8 mouse cellular contexts compared by ENCODE assay signal in genomic region chr6:29484716-29485559, GRCm38 (mm10). TPM values are rescaled to one million over a fixed set of nuclear protein-coding genes. Genes with fewer than 3 reads are reported as not detected.
A peak's percentile ranks its signal among the peaks of the same experiment; 100 is the strongest.
DNase-seq lines count a peak whose midpoint lies in the region; ATAC-seq and TF ChIP-seq lines count a peak whose summit lies in the region.

No protein-coding gene starts in this region.

- H3K27ac ChIP-seq in ES-Bruce4 (ENCODE audit: insufficient read depth, low read length): no peak overlapping the region
- no peak overlapping the region for H3K27ac ChIP-seq in embryonic facial prominence, embryonic 14.5 days (replicated peaks; ENCODE audit: low read depth, low read length)
- H3K27ac ChIP-seq in layer of hippocampus, adult 2 months: no peak overlapping the region

- H3K4me2 ChIP-seq in embryonic facial prominence, embryonic 14.5 days (ENCODE audit: low read depth, low read length): peak overlapping the region; percentile 69

- H3K4me3 ChIP-seq in ES-Bruce4 (ENCODE audit: low read depth, low read length): peak overlapping the region; percentile 24
- peak overlapping the region; percentile 35 for H3K4me3 ChIP-seq in embryonic facial prominence, embryonic 14.5 days (ENCODE audit: low read depth, low read length)
- H3K4me3 ChIP-seq in layer of hippocampus, adult 2 months: peak overlapping the region; percentile 48

- intact Hi-C loops in heart, postnatal 14 days (cut with DNase I): loop anchor here (5.0 kb wide), 2 partner anchors 88 to 118 kb away; partner anchors contain the start of gene Ccdc136

- TF ChIP-seq CTCF in ES-Bruce4 (IDR thresholded peaks at IDR 0.05; ENCODE audit: low read depth, low read length): peak; percentile 81
- TF ChIP-seq CTCF in layer of hippocampus, adult 2 months (conservative IDR thresholded peaks at IDR 0.05): peak; percentile 94

- no peaks in the 10 kb centered on the region for H3K9me3 ChIP-seq in ES-Bruce4 (replicated peaks; ENCODE audit: control insufficient read depth, insufficient read depth, low read length, poor library complexity, severe bottlenecking)
- H3K9me3 ChIP-seq in embryonic facial prominence, embryonic 14.5 days (ENCODE audit: control insufficient read depth, low read length): no peaks in the 10 kb centered on the region

- H3K36me3 ChIP-seq in ES-Bruce4 (ENCODE audit: control insufficient read depth, insufficient read depth, low read length, poor library complexity, severe bottlenecking): no peaks in the 10 kb centered on the region
- H3K36me3 ChIP-seq in embryonic facial prominence, embryonic 14.5 days (ENCODE audit: control insufficient read depth, insufficient read depth, low read length): 0 out of 2 replicates have a peak, but pooled peaks cover 2% of the 10 kb centered on the region

- H3K9ac ChIP-seq in ES-Bruce4 (ENCODE audit: low read depth, poor library complexity, severe bottlenecking): no peak overlapping the region
- H3K9ac ChIP-seq in embryonic facial prominence, embryonic 14.5 days (ENCODE audit: low read depth, low read length): peak overlapping the region; percentile 43; the same call in 1 of the 2 replicates

- H3K4me1 ChIP-seq in ES-Bruce4 (ENCODE audit: control insufficient read depth, insufficient read depth, low read length): no peaks in the 10 kb centered on the region
- no peaks in the 10 kb centered on the region for H3K4me1 ChIP-seq in embryonic facial prominence, embryonic 14.5 days (ENCODE audit: control insufficient read depth, insufficient read depth, low read length)

- 11% methylated on average over 22 of the region's 26 CpGs for WGBS in embryonic facial prominence, embryonic 14.5 days

- TF ChIP-seq EP300 in ES-Bruce4 (IDR thresholded peaks at IDR 0.05; ENCODE audit: insufficient read depth, low read depth, low read length): no peak

- no peaks in the 10 kb centered on the region for H3K27me3 ChIP-seq in ES-Bruce4 (ENCODE audit: control insufficient read depth, insufficient read depth, low read length, poor library complexity, severe bottlenecking)
- no peaks in the 10 kb centered on the region for H3K27me3 ChIP-seq in embryonic facial prominence, embryonic 14.5 days (replicated peaks; ENCODE audit: control insufficient read depth, insufficient read depth, low read length)

- no peak for TF ChIP-seq POLR2A in ES-Bruce4 (IDR thresholded peaks at IDR 0.05; ENCODE audit: insufficient read depth, low read length)

- peak; percentile 66 for ATAC-seq in embryonic facial prominence, embryonic 14.5 days (ENCODE audit: low read depth)

- peak; percentile 75 for DNase-seq in adrenal gland, postnatal 25 days
- DNase-seq in embryonic facial prominence, embryonic 14.5 days (ENCODE audit: low spot score): peak; percentile 79
- DNase-seq in heart, postnatal 14 days: peak; percentile 74 to 84
- peak in 1 of 2 experiments; percentile 78 for DNase-seq in layer of hippocampus, adult 2 months (ENCODE audit: low spot score in 2 of 2)
- peak; percentile 77 for DNase-seq in lung, postnatal 36 days
- peak; percentile 63 for DNase-seq in retina, postnatal 7 days (ENCODE audit: low read depth, low spot score)
- peak; percentile 37 to 83 for DNase-seq in urinary bladder, postnatal 4 days (ENCODE audit: low spot score in 2 of 2)

RNA-seq across cellular contexts. Expression of gene Atp6v1fnb, which starts 13.7 kb away (rescaled TPM):
- 0.90 and 1.0 TPM in 2 replicates for polyA plus RNA-seq in ES-Bruce4 (2011; ENCODE audit: insufficient read depth, insufficient read length, low read depth, missing spikeins)
- total RNA-seq in adrenal gland, postnatal 25 days (2021): not detected in 2 replicates
- not detected in 2 replicates for polyA plus RNA-seq in embryonic facial prominence, embryonic 14.5 days (2014; fragmentation: Nextera tagmentation; extraction: Ambion mirVana)
- total RNA-seq in heart, postnatal 14 days (2021): not detected
- total RNA-seq in layer of hippocampus, adult 2 months (2021): under 1 TPM in 1 of 2 experiments, not detected in 1; 0.59 TPM

RNA-seq across cellular contexts. Expression of gene Atp6v1f, which starts 17.4 kb away (rescaled TPM):
- polyA plus RNA-seq in ES-Bruce4 (2011; ENCODE audit: insufficient read depth, insufficient read length, low read depth, missing spikeins): 142 and 143 TPM in 2 replicates
- 195 TPM in 2 replicates for total RNA-seq in adrenal gland, postnatal 25 days (2021)
- 213 and 215 TPM in 2 replicates for polyA plus RNA-seq in embryonic facial prominence, embryonic 14.5 days (2014; fragmentation: Nextera tagmentation; extraction: Ambion mirVana)
- 100 to 1,000 TPM; 108 to 110 TPM for total RNA-seq in heart, postnatal 14 days (2021)
- 100 to 1,000 TPM; 245 to 247 TPM for total RNA-seq in layer of hippocampus, adult 2 months (2021)

RNA-seq across cellular contexts. Expression of gene Kcp, which starts 22.8 kb away (rescaled TPM):
- polyA plus RNA-seq in ES-Bruce4 (2011; ENCODE audit: insufficient read depth, insufficient read length, low read depth, missing spikeins): 1.9 and 4.1 TPM in 2 replicates
- total RNA-seq in adrenal gland, postnatal 25 days (2021): 2.6 and 3.1 TPM in 2 replicates
- polyA plus RNA-seq in embryonic facial prominence, embryonic 14.5 days (2014; fragmentation: Nextera tagmentation; extraction: Ambion mirVana): 18.5 and 23.7 TPM in 2 replicates
- 10 to 100 TPM; 11.9 to 12.3 TPM for total RNA-seq in heart, postnatal 14 days (2021)
- total RNA-seq in layer of hippocampus, adult 2 months (2021): 1 to 10 TPM; 1.1 to 2.0 TPM

RNA-seq across cellular contexts. Expression of gene Irf5, which starts 41.5 kb away (rescaled TPM):
- 2.3 and 2.6 TPM in 2 replicates for polyA plus RNA-seq in ES-Bruce4 (2011; ENCODE audit: insufficient read depth, insufficient read length, low read depth, missing spikeins)
- 2.6 and 4.6 TPM in 2 replicates for total RNA-seq in adrenal gland, postnatal 25 days (2021)
- polyA plus RNA-seq in embryonic facial prominence, embryonic 14.5 days (2014; fragmentation: Nextera tagmentation; extraction: Ambion mirVana): 5.2 and 5.9 TPM in 2 replicates
- total RNA-seq in heart, postnatal 14 days (2021): 1 to 10 TPM; 3.0 to 3.2 TPM
- total RNA-seq in layer of hippocampus, adult 2 months (2021): 1 to 10 TPM; 3.8 to 5.1 TPM

RNA-seq across cellular contexts. Expression of gene Flnc, which starts 51.9 kb away (rescaled TPM):
- polyA plus RNA-seq in ES-Bruce4 (2011; ENCODE audit: insufficient read depth, insufficient read length, low read depth, missing spikeins): 37.2 and 39.8 TPM in 2 replicates
- total RNA-seq in adrenal gland, postnatal 25 days (2021): 1.4 and 1.8 TPM in 2 replicates
- polyA plus RNA-seq in embryonic facial prominence, embryonic 14.5 days (2014; fragmentation: Nextera tagmentation; extraction: Ambion mirVana): 39.2 and 39.7 TPM in 2 replicates
- 100 to 1,000 TPM; 146 to 175 TPM for total RNA-seq in heart, postnatal 14 days (2021)
- total RNA-seq in layer of hippocampus, adult 2 months (2021): 1 to 10 TPM; 1.2 to 1.4 TPM
